Mouse (Mus musculus): ENCODE data around the gene Txnrd1.

Txnrd1 gene

DNA sequence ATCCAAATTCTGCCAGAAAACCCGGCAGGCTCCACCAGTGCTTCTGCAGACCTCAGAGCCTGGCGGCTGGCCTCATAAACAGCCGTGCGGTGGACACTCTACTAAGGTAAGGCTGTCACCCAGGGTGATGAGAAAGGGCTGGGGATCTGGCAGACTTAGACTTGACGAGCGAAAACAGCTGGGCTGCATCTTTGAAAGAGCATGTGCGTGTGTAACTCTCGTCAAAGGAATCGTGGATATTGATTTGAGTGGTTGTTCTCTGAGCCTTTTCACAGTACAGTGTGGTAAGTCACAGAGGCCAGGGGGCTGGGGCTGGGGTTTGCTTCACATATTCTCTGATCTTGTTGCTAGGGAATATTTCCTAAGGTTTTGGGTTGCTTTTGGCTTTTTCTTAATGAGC, at the start of gene Txnrd1:
Txnrd1 (plus strand) TSS at position 26 of the 400 bp plus-strand sequence.
- no peak for DNase-seq (ENCODE audit: low read depth)

DNA sequence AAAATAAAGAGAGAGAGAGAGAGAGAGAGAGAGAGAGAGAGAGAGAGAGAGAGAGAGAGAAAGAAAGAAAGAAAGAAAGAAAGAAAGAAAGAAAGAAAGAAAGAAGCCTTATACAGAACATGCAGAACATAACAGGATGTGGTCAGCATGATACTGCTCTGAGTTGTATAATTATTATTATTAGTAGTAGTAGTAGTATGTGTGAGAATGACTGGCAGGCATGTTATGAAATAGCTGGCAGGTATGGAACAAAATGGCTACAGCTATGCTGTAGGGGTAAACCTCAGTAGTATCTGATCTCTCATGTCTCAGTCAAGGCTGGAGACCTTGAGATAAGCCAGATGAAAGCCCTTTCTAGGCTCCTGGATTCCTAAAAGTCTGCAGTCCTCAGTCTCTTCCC, 44.6 kb upstream of the Txnrd1 start:
- no peak for DNase-seq (ENCODE audit: low read depth)

DNA sequence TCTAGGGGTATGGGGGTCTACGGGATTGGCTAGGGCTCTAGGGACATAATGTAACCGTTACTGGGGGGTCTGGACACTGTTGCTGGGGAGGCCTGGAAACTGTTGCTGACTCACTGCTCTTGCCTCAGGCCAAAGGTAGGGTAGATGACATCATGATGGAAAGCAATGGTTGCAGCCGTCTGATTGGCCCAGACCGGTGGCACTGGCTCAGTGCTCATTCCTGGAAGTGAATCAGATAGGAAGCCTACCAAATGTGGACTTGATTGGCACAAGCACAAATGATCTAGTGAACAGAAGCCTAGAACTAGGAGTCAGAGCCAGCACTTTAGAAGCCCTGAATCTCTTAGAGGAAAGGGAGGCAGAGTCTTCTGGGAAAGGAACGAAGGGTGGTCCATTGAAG, 43.2 kb upstream of the Txnrd1 start:
- peak; percentile 73 for DNase-seq (ENCODE audit: low read depth)

DNA sequence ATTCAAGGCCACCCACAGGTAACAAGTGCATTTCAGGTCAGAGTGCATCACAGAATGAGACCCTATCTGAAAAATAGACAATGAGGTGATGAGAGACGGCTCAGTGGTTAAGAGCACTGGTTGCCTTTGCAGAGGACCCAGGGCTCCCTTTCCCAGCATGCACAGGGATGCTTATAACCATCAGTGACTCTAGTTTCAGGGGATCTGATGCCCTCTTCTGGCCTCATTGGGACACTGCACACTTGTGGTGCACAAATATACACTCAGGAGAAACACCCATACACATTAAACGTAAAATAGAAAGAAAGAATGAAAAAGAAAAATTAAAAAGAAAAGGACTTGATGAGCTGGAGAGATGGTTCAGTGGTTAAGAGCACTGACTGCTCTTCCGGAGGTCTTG, 42.0 kb upstream of the Txnrd1 start:
- no peak for DNase-seq (ENCODE audit: low read depth)

DNA sequence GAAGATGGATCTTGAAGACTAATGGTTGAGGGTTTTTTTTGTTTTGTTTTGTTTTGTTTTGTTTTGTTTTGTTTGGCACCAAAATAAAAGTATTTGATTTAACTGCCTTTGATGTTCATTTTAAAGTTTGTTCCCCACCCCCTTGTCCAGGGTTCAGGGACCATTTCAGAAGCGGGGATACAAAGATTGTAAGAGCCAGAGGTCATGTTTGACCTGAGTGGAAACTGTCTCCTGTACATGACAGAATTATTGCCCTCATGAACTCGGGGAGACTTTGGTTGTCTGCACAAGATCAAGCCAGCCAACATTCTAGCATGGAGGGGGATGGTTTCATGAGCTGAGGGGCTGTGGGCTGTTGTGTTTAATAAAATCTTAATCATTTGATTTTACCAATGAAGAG, 41.4 kb upstream of the Txnrd1 start:
- no peak for DNase-seq (ENCODE audit: low read depth)

DNA sequence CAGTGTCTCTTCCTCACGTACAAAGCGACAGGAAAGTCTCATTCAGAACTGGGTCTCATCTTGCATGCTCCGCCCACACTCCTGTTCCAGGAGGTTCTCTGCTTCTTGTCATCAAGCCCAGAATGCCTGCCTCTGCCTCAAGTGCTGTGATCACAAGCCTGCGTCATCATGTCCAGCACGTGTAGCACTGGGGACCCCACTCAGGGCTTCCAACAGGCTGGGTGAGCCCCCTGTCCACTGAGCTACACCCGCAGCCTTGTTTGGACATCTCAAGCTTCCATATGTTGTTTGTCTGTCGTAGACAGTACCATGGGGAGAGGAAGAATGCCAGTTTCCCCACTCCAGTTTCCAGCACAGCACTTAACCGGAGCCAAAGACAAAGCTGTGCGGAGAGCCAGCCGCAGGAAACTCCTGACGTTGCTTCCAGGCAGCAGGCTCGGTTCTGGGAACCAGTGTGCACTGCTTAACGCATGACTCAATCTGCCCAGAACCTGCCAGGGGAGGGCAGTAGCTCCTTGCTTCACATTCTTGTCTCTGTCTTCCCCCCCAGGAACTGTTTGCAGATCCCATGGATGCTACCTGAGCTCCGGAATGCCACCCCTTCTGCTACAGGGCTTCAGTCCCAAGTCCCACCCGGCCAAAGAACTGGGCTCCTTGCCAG, 38.5 kb upstream of the Txnrd1 start:
- DNase-seq (ENCODE audit: low read depth), result peak; percentile 78

DNA sequence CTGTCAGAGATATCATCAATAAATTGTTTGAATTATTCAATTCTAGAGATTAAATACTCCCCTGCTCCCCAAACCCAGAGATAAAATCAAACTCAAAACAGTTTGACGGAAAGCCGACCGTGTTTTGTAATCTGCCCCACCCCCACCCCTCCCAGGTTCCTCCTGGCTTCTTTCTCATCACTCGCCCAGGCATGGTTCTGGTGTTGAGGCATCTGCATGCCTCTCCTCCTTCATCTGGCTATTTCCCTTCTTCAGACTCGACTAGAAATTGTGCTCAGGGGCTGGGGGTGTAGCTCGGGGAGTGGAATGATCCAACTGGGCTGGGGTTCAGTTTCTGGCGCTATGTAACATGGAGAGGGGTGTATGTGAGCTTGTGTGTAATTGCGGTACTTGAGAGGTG, 38.0 kb upstream of the Txnrd1 start:
- peak; percentile 36 for DNase-seq (ENCODE audit: low read depth)

DNA sequence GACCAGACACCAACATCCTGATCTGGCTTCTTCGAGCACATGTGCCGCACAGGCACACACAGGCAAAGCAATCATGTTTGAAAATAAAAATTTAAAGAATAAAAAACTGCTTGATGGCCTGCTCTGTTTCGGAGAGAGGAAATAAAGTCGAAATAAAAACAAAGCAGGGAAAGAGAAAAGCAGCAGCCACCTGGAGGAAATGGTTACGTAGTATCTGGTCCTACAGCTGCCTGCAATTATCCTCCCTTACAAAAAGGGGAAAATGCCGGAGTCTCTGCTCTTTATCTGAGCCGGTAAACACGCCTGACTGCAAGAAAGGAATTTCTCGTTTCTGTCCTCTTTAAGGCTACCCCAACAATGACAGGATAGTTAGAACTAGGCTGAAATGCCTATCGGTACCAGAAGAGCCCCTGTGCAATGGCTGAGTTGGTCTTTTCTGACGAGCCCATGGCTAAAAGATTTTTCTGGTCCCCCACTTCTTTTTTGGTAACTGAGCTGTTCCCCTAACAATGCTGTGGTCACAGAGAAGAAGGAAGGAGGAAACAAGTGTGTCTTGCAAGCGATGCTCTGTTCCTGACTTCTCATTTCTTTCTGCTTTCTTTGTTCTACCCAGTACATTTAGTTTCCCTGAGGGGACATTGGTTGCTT, 37.2 kb upstream of the Txnrd1 start:
- peak; percentile 37 for DNase-seq (ENCODE audit: low read depth)

DNA sequence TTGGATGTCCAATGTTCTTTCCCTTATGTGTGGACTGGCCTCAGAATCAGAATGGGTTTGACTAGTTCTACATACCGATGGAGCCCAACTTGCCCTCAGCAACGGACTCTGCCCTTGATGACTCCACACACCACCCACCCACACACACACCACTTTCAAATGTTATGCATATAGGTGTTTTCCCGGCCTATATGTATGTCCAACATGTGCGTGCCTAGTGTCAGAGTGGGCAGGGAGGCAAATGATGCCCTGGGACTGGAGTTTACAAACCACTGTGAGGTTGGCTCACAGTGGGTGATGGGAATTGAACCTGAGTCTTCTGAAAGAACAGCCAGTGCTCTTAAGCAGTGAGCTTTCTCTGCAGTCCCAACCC, 36.6 kb upstream of the Txnrd1 start:
- no peak for DNase-seq (ENCODE audit: low read depth)

DNA sequence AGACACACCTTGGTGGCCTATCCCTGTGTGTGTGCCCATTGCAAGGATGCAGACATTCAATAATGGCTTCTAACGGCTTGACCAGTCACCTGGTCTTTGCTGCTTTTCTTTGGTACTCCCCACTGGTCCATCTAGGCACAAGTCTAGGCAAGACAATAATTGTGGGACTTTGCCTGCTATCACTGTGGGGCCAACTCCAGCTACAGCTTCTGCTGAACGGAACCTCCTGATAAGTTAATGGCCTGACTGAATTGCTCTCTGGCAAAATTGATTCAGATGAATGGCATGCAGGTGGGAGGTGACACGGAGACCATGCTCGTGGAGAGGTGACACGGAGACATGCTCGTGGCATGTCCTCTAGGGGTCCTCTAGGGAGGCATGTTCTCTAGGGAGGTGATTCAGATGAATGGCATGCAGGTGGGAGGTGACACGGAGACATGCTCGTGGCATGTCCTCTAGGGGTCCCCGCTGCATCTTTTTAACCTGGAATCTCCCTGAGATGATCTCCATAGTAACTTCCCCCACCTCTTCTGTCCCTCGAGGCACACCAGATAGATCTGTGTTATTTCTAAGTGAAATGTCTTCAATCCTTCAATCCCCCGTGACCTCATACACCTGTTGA, 35.3 kb upstream of the Txnrd1 start:
- DNase-seq (ENCODE audit: low read depth), result peak; percentile 64

DNA sequence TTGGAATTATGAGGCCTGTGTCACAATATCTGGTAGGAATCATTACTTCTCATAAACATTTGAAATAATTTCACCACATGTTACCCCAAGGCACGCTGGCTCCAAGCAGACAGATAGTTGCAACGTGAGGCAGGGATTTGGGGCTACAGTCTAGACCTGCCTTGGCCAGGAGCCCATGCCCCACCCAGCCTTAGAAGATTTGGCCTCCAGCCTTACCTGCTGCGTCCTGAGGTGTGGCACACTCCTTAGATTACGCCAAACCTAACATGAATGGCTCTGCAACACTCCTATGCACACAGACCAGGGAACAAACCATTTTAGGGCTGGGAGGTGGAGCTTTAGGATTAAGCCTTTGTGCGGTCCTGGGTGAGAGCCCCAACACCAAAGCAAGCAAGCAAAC, 33.7 kb upstream of the Txnrd1 start:
- DNase-seq (ENCODE audit: low read depth), result no peak

DNA sequence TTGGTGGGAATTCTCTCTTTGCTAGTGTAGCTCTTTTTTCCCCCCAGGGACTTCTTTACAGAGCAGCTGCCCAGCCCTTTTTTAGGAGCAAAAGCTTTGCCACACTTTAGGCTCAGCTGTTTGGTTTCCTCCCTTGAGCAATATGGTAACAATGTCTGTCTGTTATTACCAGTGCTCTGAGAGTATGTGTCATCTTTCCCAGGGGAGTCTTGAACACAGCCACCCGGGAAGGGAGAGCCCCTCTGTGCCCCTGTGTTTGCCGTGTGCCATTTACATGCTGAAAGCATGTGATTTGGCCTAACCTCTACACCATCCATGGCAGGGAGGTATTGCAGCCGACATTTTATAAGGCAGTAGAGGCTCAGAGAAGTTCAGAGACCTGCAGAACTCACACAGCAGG, 29.4 kb upstream of the Txnrd1 start:
- DNase-seq (ENCODE audit: low read depth), result no peak

DNA sequence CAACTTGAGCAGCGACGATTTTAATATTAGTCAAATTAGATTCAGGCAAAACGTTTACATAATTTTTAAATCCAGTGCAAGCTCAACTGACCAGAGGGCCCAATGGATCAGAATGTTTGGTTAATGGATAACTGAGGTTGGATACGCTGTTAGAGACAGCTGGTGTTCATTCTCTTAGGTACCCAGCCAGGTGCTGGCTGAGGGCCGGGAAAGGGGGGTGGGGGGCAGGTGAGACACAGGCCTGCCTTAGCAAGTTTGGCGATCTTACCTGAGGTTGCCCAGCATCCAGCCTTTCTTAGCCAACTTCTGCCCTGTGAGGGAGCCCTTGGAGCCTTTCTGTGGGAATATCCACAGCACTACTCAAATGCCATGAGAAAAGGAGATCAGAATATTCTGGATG, 28.6 kb upstream of the Txnrd1 start:
- DNase-seq (ENCODE audit: low read depth), result no peak

DNA sequence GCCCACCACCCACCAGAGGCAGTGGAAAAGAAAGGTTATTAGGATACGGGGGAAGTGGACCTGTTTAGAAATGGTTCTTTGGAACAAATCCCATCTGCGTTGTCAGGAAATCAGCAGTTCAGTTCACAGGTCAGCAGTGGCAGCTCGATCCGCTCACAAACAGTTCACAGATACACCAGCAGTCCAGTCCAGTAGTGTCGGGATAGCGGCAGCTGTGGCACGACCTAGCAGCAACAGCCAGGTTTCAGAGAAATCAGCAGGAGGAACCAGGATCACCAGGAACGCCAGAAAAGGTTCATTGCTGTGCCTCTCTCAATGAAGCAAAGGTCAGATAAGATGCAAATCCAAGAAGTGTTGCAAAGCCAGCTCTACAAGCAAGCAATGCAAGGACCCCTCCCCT, 27.3 kb upstream of the Txnrd1 start:
- DNase-seq (ENCODE audit: low read depth), result no peak

DNA sequence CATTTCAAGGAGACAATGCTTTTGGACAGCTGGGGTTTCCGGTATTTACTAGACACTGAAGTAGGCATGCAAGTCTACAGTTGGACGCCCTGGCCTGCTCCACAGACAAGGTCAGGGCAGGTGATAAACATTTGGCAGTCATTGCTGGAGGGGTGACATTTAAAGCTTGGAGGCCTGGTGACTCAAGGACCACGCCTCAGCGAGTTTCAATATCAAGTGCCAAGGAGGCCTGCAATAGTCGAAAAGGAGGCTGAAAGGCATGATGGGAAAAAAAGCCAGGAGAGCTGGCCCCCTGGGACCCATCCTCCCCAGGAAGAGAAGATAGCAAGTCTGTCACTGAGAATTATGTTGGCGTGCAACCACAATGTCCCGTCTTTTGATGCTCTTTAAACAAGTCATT, 26.5 kb upstream of the Txnrd1 start:
- no peak for DNase-seq (ENCODE audit: low read depth)

DNA sequence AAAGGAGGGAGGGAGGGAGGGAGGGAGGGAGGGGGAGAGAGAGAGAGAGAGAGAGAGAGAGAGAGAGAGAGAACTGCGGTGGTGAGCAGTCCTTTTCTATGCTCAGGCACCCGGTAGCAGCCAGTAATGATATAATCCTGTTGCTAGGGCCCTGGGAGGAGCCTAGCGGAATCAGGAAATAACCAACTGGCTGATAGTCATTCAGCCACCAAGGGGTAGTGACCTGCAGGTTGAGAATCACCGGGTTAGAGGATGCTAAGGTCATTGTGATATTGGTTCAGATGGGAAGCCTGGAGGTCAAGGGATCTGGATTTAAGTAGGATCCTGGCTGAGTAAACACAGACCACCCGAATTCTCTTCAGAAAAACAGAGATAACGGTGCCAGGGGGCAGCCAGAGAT, 25.6 kb upstream of the Txnrd1 start:
- DNase-seq (ENCODE audit: low read depth), result peak; percentile 81

DNA sequence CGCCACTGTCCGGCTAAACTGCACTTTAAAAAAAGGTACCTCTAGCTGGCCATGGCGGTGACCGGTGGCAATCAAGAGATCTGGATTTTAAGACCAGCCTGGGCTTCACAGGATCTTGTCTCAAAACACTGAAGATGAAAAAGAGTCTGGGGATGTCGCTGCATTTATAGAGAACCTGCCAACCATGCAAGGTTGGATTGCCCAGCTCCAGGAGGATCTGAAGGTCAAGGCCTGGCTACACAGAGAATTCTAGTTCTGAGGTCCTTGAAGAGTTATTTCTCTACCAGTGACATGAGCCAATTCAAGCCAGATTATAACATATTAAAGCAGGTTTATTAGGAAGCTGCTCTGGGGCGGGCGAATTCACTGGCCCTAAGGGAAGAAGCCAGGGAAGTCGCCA, 24.9 kb upstream of the Txnrd1 start:
- DNase-seq (ENCODE audit: low read depth), result no peak

DNA sequence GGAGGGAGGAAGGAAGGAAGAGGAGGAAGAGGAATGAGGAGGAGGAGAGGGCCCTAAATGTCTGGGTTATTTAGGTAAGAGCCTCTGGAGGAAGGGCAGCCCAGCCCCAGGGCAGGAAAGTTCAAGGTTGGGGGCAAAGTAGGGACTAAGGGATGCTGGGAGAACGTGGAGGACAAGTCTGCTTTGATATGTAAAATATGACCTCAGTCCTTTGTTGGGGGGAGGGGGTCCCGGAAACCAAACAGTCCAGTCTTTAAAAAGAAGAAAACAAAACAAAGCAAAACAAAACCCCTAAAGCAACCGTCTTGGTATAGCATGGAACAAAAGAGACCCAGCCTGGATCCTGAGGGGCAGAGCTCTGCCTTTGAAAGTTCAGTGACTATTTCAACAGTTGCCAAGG, 24.4 kb upstream of the Txnrd1 start:
- no peak for DNase-seq (ENCODE audit: low read depth)

DNA sequence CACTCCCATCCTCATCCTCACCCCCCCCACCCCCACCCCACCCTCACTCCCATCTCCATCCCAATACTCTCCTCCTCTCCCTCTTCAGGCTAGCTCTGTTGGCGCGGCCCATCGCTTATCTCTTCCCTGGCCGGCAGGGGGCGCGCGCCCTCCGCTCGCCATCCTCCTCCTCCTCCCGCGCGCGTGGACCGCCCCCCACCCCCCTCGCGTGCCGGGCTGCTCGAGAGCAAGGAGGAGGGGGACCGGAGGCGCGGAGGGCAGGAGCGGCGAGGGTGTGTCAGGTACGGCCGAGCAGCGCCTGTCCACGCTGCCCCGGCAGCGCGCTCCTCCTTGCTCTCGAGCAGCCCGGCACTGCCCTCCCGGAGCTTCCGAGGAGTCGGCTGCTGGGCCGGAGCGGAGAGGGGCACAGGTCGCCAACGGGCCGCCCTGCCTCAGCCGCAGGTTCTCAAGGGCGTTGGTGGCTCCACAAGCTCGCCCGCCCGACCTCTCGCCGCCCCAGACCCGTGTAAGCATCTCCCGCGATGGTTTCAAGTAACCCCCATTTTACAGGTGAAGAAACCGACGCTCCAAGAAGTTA, 21.8 kb upstream of the Txnrd1 start:
- DNase-seq (ENCODE audit: low read depth), result no peak

DNA sequence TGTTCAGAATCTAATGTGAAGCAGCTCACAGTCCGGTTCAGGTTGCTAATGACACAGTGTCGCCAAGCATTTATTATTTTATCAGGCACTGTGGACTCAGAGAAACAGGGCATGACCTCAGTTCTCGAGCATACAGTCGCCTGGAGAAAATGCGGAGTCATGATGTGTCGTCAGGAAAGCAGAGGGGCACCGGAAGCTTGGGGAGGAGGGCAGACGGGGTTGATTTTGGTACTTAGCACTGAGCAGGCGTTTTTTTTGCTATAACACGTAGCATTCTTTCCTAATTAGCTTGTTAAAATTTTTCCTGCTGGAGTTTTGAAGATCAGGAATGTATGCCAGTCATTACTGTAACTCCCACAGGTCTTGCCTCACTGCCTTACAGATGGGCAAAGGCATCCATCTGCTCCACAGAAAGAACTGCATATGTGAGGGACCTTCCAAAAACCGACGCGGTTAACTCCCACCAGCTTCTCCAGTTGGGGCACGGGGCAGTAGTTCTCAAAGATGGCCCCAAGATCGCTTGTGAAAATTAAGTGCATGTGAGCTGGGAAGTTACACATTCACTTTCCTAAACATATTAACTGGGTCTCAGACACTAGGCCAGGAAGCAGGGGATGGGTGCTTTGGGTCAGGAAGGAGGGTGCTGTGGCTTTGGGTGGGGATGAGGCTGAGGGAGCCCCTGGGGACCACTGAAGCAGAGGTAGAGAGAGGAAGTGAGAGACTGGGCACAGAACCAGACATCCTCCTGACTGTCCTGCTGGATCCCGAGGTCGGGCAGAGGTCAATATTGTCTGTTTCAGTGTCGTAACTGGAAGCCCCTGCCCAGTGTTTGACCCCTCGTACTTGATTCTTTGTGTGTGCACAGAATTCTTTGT, 19.4 kb upstream of the Txnrd1 start:
- peak; percentile 93 for DNase-seq (ENCODE audit: low read depth)

DNA sequence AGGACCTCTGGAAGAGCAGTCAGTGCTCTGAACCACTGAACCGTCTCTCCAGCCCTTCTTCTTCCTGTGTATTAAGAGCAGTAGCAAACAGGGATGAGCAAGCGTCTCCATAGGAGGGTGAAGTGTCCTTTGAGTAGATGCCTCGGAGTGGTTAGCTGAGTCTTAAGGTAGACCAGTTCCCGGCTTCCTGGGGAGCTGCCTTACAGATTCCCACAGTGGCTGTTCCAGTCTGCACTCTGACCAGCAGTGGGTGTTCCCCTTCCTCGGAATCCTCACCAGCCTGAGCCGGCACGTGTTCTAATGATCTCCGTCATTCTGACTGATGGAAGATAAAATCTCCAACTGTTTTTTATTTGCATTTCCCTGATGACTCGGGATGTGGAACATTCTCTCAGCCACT, 17.3 kb upstream of the Txnrd1 start:
- no peak for DNase-seq (ENCODE audit: low read depth)

DNA sequence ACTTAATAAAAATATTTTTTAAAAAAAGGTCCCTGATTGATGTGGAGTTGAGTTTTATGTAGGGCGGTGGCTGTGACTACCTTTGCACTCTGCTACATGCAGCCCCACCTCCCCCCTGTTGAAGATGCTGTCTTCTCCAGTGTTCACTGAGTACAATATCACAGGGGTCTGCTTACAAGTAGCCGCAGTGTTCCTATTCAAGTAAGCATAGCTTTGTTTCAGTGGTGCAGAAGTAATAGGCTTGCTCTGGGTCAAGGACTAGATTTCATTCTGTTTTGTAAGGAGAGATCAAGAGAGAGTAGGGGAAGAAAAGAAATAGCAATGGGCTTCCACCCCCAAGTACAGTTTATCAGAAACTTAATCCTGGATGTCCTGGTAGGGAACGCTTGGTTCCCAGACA, 16.2 kb upstream of the Txnrd1 start:
- no peak for DNase-seq (ENCODE audit: low read depth)
